Mouse (Mus musculus): ENCODE data around the gene Klf1. TPM values are rescaled to one million over a fixed set of nuclear protein-coding genes. Genes with fewer than 3 reads are reported as not detected.

Gene Klf1
- polyA plus RNA-seq, 1 experiment from 2014 or later: 1.8 TPM

GRCm38 (mm10) chr8:84877297-84878035, 24.3 kb upstream of the Klf1 start:
- no peaks in the 10 kb centered on the region for H3K36me3 ChIP-seq (ENCODE audit: control insufficient read depth, insufficient read depth, low read length)
- peaks cover under 1 to 3% of the 10 kb centered on the region in 2 experiments; a peak in 2 of 4 replicates for H3K4me1 ChIP-seq (ENCODE audit: control insufficient read depth in 2 of 2, insufficient read depth in 2 of 2, low read length in 2 of 2)
- no peak overlapping the region for H3K4me3 ChIP-seq (ENCODE audit: control insufficient read depth in 1 of 2, insufficient read depth in 1 of 2, low read depth in 1 of 2, low read length in 2 of 2)
- H3K9me3 ChIP-seq (ENCODE audit: control insufficient read depth, low read length): no peaks in the 10 kb centered on the region
- WGBS: 76% methylated on average over 3 of the region's 3 CpGs
- H3K27me3 ChIP-seq (ENCODE audit: control insufficient read depth, insufficient read depth, low read length): no peaks in the 10 kb centered on the region
- ATAC-seq (ENCODE audit: insufficient number of reproducible peaks, insufficient read depth, low FRiP score, low read depth): no peak
- H3K9ac ChIP-seq (ENCODE audit: low read length): no peak overlapping the region
- no peak overlapping the region for H3K27ac ChIP-seq (replicated peaks in 1 of 2; ENCODE audit: control insufficient read depth in 1 of 2, insufficient read depth in 1 of 2, low read depth in 2 of 2, low read length in 2 of 2)
- H3K4me2 ChIP-seq (ENCODE audit: low read length): no peak overlapping the region

DNA sequence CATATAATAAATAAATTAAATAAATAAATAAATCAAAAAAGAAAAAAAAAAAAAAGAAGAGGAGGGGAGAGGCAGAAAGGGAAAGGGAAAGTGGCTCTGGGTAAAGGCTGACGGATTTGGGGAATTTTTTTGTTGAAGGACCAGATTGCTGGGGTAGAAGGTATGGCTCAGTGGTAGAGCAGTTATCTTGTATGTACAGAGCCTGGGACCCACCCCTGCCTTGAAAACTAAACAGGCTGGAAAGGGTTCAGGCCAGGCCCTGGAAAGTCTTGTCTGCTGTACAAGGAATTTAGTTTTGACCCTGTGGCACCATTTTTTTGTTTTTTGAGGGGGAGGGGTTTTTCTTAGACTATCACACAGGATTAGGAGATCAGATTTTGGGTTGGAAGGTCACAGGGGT, 22.8 kb upstream of the Klf1 start:
- no peaks in the 10 kb centered on the region for H3K4me1 ChIP-seq (ENCODE audit: control insufficient read depth in 2 of 2, insufficient read depth in 2 of 2, low read length in 2 of 2)
- no peaks in the 10 kb centered on the region for H3K36me3 ChIP-seq (ENCODE audit: control insufficient read depth, insufficient read depth, low read length)
- H3K27me3 ChIP-seq (ENCODE audit: control insufficient read depth, insufficient read depth, low read length): no peaks in the 10 kb centered on the region
- no peak overlapping the region for H3K9ac ChIP-seq (ENCODE audit: low read length)
- H3K4me3 ChIP-seq (ENCODE audit: control insufficient read depth in 1 of 2, insufficient read depth in 1 of 2, low read depth in 1 of 2, low read length in 2 of 2): no peak overlapping the region
- 89% methylated on average over 1 of the region's 1 CpGs for WGBS
- no peak for ATAC-seq (ENCODE audit: insufficient number of reproducible peaks, insufficient read depth, low FRiP score, low read depth)
- H3K9me3 ChIP-seq (ENCODE audit: control insufficient read depth, low read length): no peaks in the 10 kb centered on the region
- no peak overlapping the region for H3K27ac ChIP-seq (replicated peaks in 1 of 2; ENCODE audit: control insufficient read depth in 1 of 2, insufficient read depth in 1 of 2, low read depth in 2 of 2, low read length in 2 of 2)
- no peak overlapping the region for H3K4me2 ChIP-seq (ENCODE audit: low read length)

- Histone ChIP-seq H3K9me3 (ENCODE audit: control insufficient read depth, low read length) (no peaks in the 10 kb centered on the region), H3K36me3 (ENCODE audit: control insufficient read depth, insufficient read depth, low read length) (peaks cover 38% of the 10 kb centered on the region), H3K9ac (ENCODE audit: low read length) (no peak overlapping the region), H3K27ac (replicated peaks in 1 of 2; ENCODE audit: control insufficient read depth in 1 of 2, insufficient read depth in 1 of 2, low read depth in 2 of 2, low read length in 2 of 2) (no peak overlapping the region), H3K27me3 (ENCODE audit: control insufficient read depth, insufficient read depth, low read length) (no peaks in the 10 kb centered on the region), H3K4me2 (ENCODE audit: low read length) (no peak overlapping the region), H3K4me3 (ENCODE audit: control insufficient read depth in 1 of 2, insufficient read depth in 1 of 2, low read depth in 1 of 2, low read length in 2 of 2) (no peak overlapping the region), H3K4me1 (ENCODE audit: control insufficient read depth in 2 of 2, insufficient read depth in 2 of 2, low read length in 2 of 2) (no peaks in the 10 kb centered on the region)
- 79% methylated on average over 4 of the region's 4 CpGs for WGBS
- no peak for ATAC-seq (ENCODE audit: insufficient number of reproducible peaks, insufficient read depth, low FRiP score, low read depth)
These were observed 17.0 kb upstream of the Klf1 start for GRCm38 (mm10) chr8:84884728-84885127.

- H3K27me3 ChIP-seq (ENCODE audit: control insufficient read depth, insufficient read depth, low read length): no peaks in the 10 kb centered on the region
- peaks cover 6% of the 10 kb centered on the region in 2 experiments for H3K4me1 ChIP-seq (ENCODE audit: control insufficient read depth in 2 of 2, insufficient read depth in 2 of 2, low read length in 2 of 2)
- H3K4me2 ChIP-seq (ENCODE audit: low read length): no peak overlapping the region
- H3K27ac ChIP-seq (replicated peaks in 1 of 2; ENCODE audit: control insufficient read depth in 1 of 2, insufficient read depth in 1 of 2, low read depth in 2 of 2, low read length in 2 of 2): no peak overlapping the region
- ATAC-seq (ENCODE audit: insufficient number of reproducible peaks, insufficient read depth, low FRiP score, low read depth): no peak
- no peak overlapping the region for H3K4me3 ChIP-seq (ENCODE audit: control insufficient read depth in 1 of 2, insufficient read depth in 1 of 2, low read depth in 1 of 2, low read length in 2 of 2)
- 89% methylated on average over 3 of the region's 3 CpGs for WGBS
- no peaks in the 10 kb centered on the region for H3K9me3 ChIP-seq (ENCODE audit: control insufficient read depth, low read length)
- H3K36me3 ChIP-seq (ENCODE audit: control insufficient read depth, insufficient read depth, low read length): peaks cover 48% of the 10 kb centered on the region
- H3K9ac ChIP-seq (ENCODE audit: low read length): no peak overlapping the region
These were observed 13.4 kb upstream of the Klf1 start for GRCm38 (mm10) chr8:84888280-84888679.

- H3K9ac ChIP-seq (ENCODE audit: low read length): no peak overlapping the region
These were observed 12.6 kb upstream of the Klf1 start for GRCm38 (mm10) chr8:84889141-84889540.

DNA sequence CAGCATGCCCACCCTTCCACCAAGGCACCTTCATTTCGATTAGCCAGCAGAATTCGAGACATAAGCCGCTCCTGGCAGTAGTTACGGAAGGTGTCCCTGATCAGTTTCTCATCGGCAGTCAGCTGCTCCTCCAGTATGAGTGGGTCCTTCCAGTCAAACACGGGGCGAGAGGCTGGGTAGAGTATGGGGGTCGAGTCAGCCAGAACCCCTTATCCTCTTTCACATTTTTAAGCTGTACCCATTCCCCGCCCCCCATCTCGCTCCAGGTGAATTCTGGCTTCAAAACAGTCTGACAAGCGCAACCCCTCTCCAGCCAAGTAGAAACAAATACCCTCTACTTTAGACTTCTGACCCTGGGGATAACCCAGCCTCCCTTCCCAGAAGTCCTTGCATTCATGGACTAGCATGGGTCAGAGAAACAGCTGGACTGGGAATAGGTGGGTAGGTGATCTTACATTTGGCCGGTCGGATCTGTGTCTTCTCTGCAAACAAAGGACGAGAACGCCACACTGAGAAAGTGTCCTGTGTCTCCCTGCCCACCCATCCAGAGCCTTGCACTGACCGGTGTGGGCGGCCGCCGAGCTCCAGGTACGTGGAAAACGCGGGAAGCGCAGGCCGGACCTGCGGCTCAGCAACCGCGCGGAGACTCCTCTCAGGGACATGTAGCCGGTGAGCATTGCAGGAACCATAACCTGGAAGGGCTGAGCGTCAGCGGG, 8.6 kb upstream of the Klf1 start:
- WGBS: 13% methylated on average over 31 of the region's 31 CpGs
- Histone ChIP-seq H3K9ac (ENCODE audit: low read length) (peak overlapping the region; percentile 85), H3K4me3 (ENCODE audit: control insufficient read depth in 1 of 2, insufficient read depth in 1 of 2, low read depth in 1 of 2, low read length in 2 of 2) (peak overlapping the region; percentile 78 to 88), H3K4me1 (ENCODE audit: control insufficient read depth in 2 of 2, insufficient read depth in 2 of 2, low read length in 2 of 2) (peaks cover 6% of the 10 kb centered on the region in 2 experiments), H3K27me3 (ENCODE audit: control insufficient read depth, insufficient read depth, low read length) (no peaks in the 10 kb centered on the region), H3K9me3 (ENCODE audit: control insufficient read depth, low read length) (no peaks in the 10 kb centered on the region), H3K36me3 (ENCODE audit: control insufficient read depth, insufficient read depth, low read length) (peaks cover 25% of the 10 kb centered on the region), H3K4me2 (ENCODE audit: low read length) (peak overlapping the region; percentile 79), H3K27ac (replicated peaks in 1 of 2; ENCODE audit: control insufficient read depth in 1 of 2, insufficient read depth in 1 of 2, low read depth in 2 of 2, low read length in 2 of 2) (0 out of 4 replicates have a peak overlapping the region, but pooled peaks of 1 of the 2 experiments have one; percentile 14)
- peak; percentile 23 for ATAC-seq (ENCODE audit: insufficient number of reproducible peaks, insufficient read depth, low FRiP score, low read depth)

More at GRCm38 (mm10) chr8:84889141-84889540, 12.6 kb upstream of the Klf1 start:
- H3K9me3 ChIP-seq (ENCODE audit: control insufficient read depth, low read length): no peaks in the 10 kb centered on the region
- H3K4me1 ChIP-seq (ENCODE audit: control insufficient read depth in 2 of 2, insufficient read depth in 2 of 2, low read length in 2 of 2): peaks cover 6% of the 10 kb centered on the region in 2 experiments
- 85% methylated on average over 1 of the region's 1 CpGs for WGBS
- no peak overlapping the region for H3K4me2 ChIP-seq (ENCODE audit: low read length)
- H3K27me3 ChIP-seq (ENCODE audit: control insufficient read depth, insufficient read depth, low read length): no peaks in the 10 kb centered on the region
- H3K36me3 ChIP-seq (ENCODE audit: control insufficient read depth, insufficient read depth, low read length): peaks cover 48% of the 10 kb centered on the region
- no peak overlapping the region for H3K4me3 ChIP-seq (ENCODE audit: control insufficient read depth in 1 of 2, insufficient read depth in 1 of 2, low read depth in 1 of 2, low read length in 2 of 2)
- no peak for ATAC-seq (ENCODE audit: insufficient number of reproducible peaks, insufficient read depth, low FRiP score, low read depth)
- H3K27ac ChIP-seq (replicated peaks in 1 of 2; ENCODE audit: control insufficient read depth in 1 of 2, insufficient read depth in 1 of 2, low read depth in 2 of 2, low read length in 2 of 2): no peak overlapping the region

GRCm38 (mm10) chr8:84893709-84894134, 8.0 kb upstream of the Klf1 start, which contains the start of gene Gcdh:
Gene Gcdh, minus strand, starts transcription at chr8:84893921.
- Histone ChIP-seq H3K9ac (ENCODE audit: low read length) (peak within 1 kb of the TSS; percentile 85), H3K27ac (replicated peaks in 1 of 2; ENCODE audit: control insufficient read depth in 1 of 2, insufficient read depth in 1 of 2, low read depth in 2 of 2, low read length in 2 of 2) (0 out of 4 replicates have a peak within 1 kb of the TSS, but pooled peaks of 1 of the 2 experiments have one; percentile 14), H3K27me3 (ENCODE audit: control insufficient read depth, insufficient read depth, low read length) (no peaks in the 10 kb centered on the region), H3K4me2 (ENCODE audit: low read length) (peak within 1 kb of the TSS; percentile 79), H3K36me3 (ENCODE audit: control insufficient read depth, insufficient read depth, low read length) (peaks cover 20% of the 10 kb centered on the region), H3K4me3 (ENCODE audit: control insufficient read depth in 1 of 2, insufficient read depth in 1 of 2, low read depth in 1 of 2, low read length in 2 of 2) (peak within 1 kb of the TSS; percentile 78 to 88), H3K9me3 (ENCODE audit: control insufficient read depth, low read length) (no peaks in the 10 kb centered on the region), H3K4me1 (ENCODE audit: control insufficient read depth in 2 of 2, insufficient read depth in 2 of 2, low read length in 2 of 2) (peaks cover 6% of the 10 kb centered on the region in 2 experiments)
- ATAC-seq (ENCODE audit: insufficient number of reproducible peaks, insufficient read depth, low FRiP score, low read depth): peak; percentile 93
- WGBS: 0% methylated on average over 11 of the region's 11 CpGs
